Mouse (Mus musculus) CD4-positive, CD25-positive, alpha-beta regulatory T cell, adult 4 months (primary cell): ENCODE results near the gene Gjd2. TPM values are rescaled to one million over a fixed set of nuclear protein-coding genes. Genes with fewer than 3 reads are reported as not detected.

Source experiments
- ATAC-seq: one replicate; pipeline ENCODE4 v1.8.0; 2017
- polyA plus RNA-seq, 2 experiments: library from polyadenylated mRNA; unstranded; fragments of 100-300 nt; shearing (Covaris generic); gene quantifications; one replicate each; pipeline ENCODE4 v1.2.1; 2017

Gjd2 gene
- polyA plus RNA-seq, 2 experiments from 2014 or later = not detected

- no peak for ATAC-seq
Measured at GRCm38 (mm10) chr2:114012749-114013211, 639 bp downstream of the Gjd2 start.

GRCm38 (mm10) chr2:114011838-114012237 is 1.6 kb downstream of the Gjd2 start:
- ATAC-seq = no peak

DNA sequence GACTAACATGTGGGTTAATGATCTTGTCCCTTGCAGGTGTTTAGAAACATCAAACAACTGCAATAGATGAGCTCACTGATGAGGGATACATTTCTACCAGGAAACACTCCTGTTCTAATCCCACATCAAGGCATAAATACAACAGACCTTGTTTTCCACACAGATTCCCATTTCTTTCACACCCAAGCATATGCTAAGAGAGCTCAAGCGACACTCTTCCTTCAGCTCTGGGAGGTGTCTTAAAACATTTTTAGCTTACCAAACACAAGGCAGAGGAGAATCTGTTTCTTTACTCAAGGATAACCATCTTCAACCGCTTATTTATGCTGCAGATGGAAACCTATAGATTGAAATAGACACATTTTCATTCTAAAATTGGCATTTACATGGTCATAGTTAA is 5.1 kb downstream of the Gjd2 start:
- no peak for ATAC-seq

- no peak for ATAC-seq
Measured at GRCm38 (mm10) chr2:113997484-113997883, 15.9 kb downstream of the Gjd2 start.

GRCm38 (mm10) chr2:113996930-113997329 is 16.5 kb downstream of the Gjd2 start:
- ATAC-seq = no peak

GRCm38 (mm10) chr2:113984890-113985289 is 28.5 kb downstream of the Gjd2 start:
- no peak for ATAC-seq

- ATAC-seq = no peak
Measured at GRCm38 (mm10) chr2:113980664-113981063, 32.8 kb downstream of the Gjd2 start.

- no peak for ATAC-seq
Measured at GRCm38 (mm10) chr2:113978151-113978771, 35.2 kb downstream of the Gjd2 start.

- no peak for ATAC-seq
Measured at GRCm38 (mm10) chr2:113973950-113974349, 39.5 kb downstream of the Gjd2 start.

DNA sequence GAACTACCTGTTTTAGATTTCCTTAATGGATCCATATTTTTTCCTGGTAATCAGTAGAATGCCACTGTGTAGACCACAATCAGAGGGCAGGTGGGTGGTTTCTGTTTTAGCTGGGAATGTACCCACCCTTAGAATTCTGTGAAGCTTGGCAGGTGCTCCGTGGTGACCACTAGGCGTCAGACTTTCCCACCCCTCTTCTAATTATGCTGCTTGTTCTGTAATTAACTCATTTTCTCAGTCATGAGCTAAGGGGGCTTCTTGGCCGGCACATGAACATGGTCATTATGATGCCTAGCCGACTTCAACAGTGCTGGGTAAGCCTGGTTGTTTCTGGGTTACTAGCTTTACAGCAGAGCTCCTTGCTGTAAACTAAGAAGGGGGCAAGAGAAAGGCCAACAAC is 47.0 kb downstream of the Gjd2 start:
- ATAC-seq = peak; percentile 37

Other genes with a start within 250 kb of the Gjd2 start
- 1 to 10 TPM; 8.6 to 9.2 TPM for gene Scg5, start 184.5 kb downstream of the Gjd2 start, polyA plus RNA-seq
- gene Arhgap11a, start 165.0 kb downstream of the Gjd2 start, polyA plus RNA-seq = 1 to 10 TPM; 1.8 to 4.1 TPM
- not detected for gene Actc1, start 39.9 kb upstream of the Gjd2 start, polyA plus RNA-seq
- gene Aqr, start 173.4 kb upstream of the Gjd2 start, polyA plus RNA-seq = 10 to 100 TPM; 47.2 to 65.1 TPM
- gene Zfp770, start 187.8 kb upstream of the Gjd2 start, polyA plus RNA-seq = 1 to 10 TPM; 2.5 to 3.2 TPM